Mouse (Mus musculus): ENCODE data around the gene Senp1. TPM values are rescaled to one million over a fixed set of nuclear protein-coding genes. Genes with fewer than 3 reads are reported as not detected.
A peak's percentile ranks its signal among the peaks of the same experiment; 100 is the strongest.

Senp1 gene
- polyA plus RNA-seq, 1 experiment from 2014 or later, result 26.9 TPM

DNA sequence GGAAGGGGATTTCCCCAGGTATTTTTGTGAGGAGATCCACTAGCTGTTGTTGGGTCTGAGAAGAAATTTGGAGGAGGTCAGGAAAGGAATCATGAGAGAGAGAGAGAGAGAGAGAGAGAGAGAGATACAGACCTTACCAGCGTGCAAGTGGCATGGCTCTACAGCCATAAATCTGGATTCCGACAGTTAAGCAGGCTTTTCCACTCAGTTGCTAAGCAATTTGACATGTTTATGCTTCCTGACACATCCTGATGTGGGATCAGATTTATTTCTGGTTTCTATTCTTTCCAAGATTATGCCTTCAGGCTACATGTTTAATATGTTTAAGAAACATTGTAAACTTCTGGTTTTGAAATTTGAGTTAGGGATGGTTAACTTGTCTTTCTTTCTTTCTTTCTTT, 71.7 kb downstream of the Senp1 start:
- Histone ChIP-seq H3K27ac (ENCODE audit: poor library complexity, severe bottlenecking) (no peak overlapping the region), H3K36me3 (no peaks in the 10 kb centered on the region), H3K4me1 (replicated peaks) (peaks cover 21% of the 10 kb centered on the region), H3K4me3 (no peak overlapping the region), H3K4me2 (no peak overlapping the region), H3K27me3 (replicated peaks) (0 out of 2 replicates have a peak, but pooled peaks cover 6% of the 10 kb centered on the region), H3K9ac (no peak overlapping the region), H3K9me3 (replicated peaks) (no peaks in the 10 kb centered on the region)
- no peak for ATAC-seq (ENCODE audit: insufficient number of reproducible peaks, low FRiP score)
- WGBS, result 44% methylated on average over 2 of the region's 2 CpGs

GRCm38 (mm10) chr15:98019047-98019446, 74.5 kb downstream of the Senp1 start:
- no peaks in the 10 kb centered on the region for H3K4me1 ChIP-seq (replicated peaks)
- no peaks in the 10 kb centered on the region for H3K36me3 ChIP-seq
- WGBS, result 57% methylated on average over 3 of the region's 3 CpGs
- no peaks in the 10 kb centered on the region for H3K27me3 ChIP-seq (replicated peaks)
- H3K9ac ChIP-seq, result no peak overlapping the region
- H3K27ac ChIP-seq (ENCODE audit: poor library complexity, severe bottlenecking), result no peak overlapping the region
- no peak overlapping the region for H3K4me2 ChIP-seq
- no peaks in the 10 kb centered on the region for H3K9me3 ChIP-seq (replicated peaks)
- H3K4me3 ChIP-seq, result no peak overlapping the region
- no peak for ATAC-seq (ENCODE audit: insufficient number of reproducible peaks, low FRiP score)

DNA sequence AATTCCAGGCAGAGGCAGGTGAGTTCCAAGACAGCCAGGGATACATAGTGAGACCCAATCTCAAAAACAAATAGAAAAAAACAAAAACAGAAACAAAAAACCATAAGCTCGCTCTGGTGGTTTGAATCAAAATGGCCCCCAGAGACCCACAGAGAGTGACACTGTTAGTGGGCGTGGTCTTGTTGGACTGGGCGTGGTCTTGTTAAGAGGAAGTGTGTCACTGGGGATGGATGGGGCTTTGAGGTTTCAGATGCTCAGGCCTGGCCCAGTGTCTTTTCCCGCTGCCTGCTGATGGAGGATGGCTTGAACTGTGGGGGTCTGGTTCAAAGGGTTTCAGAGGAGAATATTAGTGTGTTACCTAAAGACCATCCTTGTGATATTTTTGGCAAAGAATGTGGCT, 75.6 kb downstream of the Senp1 start:
- Histone ChIP-seq H3K4me2 (no peak overlapping the region), H3K27me3 (replicated peaks) (no peaks in the 10 kb centered on the region), H3K36me3 (no peaks in the 10 kb centered on the region), H3K27ac (ENCODE audit: poor library complexity, severe bottlenecking) (no peak overlapping the region), H3K9me3 (replicated peaks) (no peaks in the 10 kb centered on the region), H3K4me3 (no peak overlapping the region), H3K4me1 (replicated peaks) (no peaks in the 10 kb centered on the region), H3K9ac (no peak overlapping the region)
- WGBS, result 75% methylated on average over 4 of the region's 4 CpGs
- no peak for ATAC-seq (ENCODE audit: insufficient number of reproducible peaks, low FRiP score)

- Histone ChIP-seq H3K36me3 (no peaks in the 10 kb centered on the region), H3K9ac (no peak overlapping the region), H3K27ac (ENCODE audit: poor library complexity, severe bottlenecking) (no peak overlapping the region), H3K27me3 (replicated peaks) (peaks cover 7% of the 10 kb centered on the region), H3K4me1 (replicated peaks) (peaks cover 11% of the 10 kb centered on the region), H3K4me3 (no peak overlapping the region), H3K4me2 (no peak overlapping the region), H3K9me3 (replicated peaks) (no peaks in the 10 kb centered on the region)
- ATAC-seq (ENCODE audit: insufficient number of reproducible peaks, low FRiP score), result no peak
- WGBS, result 67% methylated on average over 6 of the region's 6 CpGs
Observed at GRCm38 (mm10) chr15:98012810-98013209, 80.7 kb downstream of the Senp1 start.

- Histone ChIP-seq H3K27me3 (replicated peaks) (peaks cover 43% of the 10 kb centered on the region), H3K4me3 (peak overlapping the region; percentile 52), H3K27ac (ENCODE audit: poor library complexity, severe bottlenecking) (no peak overlapping the region), H3K9ac (peak overlapping the region; percentile 73), H3K4me2 (peak overlapping the region; percentile 79), H3K9me3 (replicated peaks) (no peaks in the 10 kb centered on the region), H3K36me3 (no peaks in the 10 kb centered on the region), H3K4me1 (replicated peaks) (peaks cover 51% of the 10 kb centered on the region)
- ATAC-seq (ENCODE audit: insufficient number of reproducible peaks, low FRiP score), result no peak
- 14% methylated on average over 11 of the region's 11 CpGs for WGBS
Observed at GRCm38 (mm10) chr15:98005181-98005580, 88.4 kb downstream of the Senp1 start.

DNA sequence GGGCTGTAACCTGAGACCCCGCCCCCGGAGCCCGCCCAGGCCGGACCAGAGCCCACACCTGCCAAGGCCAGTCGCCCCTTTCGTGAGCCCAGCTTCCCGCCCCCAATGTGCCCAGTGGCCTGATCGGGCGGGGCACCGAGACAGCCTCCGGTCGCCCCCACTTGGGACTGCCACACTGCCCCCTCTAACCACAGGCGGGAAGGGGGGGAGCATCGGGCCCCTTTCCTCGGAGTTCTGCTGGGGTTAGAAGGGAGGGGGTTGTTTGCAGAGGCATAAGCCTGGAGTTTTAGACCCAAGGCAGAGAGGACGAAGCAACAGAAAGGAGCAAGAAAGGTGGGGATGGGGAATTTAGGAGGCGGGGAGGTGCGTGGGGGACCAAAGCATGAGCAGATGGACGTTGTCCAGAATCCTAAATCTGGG, 88.8 kb downstream of the Senp1 start:
- peak; percentile 3; the same call in 1 of the 2 replicates for ATAC-seq (ENCODE audit: insufficient number of reproducible peaks, low FRiP score)
- H3K27me3 ChIP-seq (replicated peaks), result peaks cover 47% of the 10 kb centered on the region

DNA sequence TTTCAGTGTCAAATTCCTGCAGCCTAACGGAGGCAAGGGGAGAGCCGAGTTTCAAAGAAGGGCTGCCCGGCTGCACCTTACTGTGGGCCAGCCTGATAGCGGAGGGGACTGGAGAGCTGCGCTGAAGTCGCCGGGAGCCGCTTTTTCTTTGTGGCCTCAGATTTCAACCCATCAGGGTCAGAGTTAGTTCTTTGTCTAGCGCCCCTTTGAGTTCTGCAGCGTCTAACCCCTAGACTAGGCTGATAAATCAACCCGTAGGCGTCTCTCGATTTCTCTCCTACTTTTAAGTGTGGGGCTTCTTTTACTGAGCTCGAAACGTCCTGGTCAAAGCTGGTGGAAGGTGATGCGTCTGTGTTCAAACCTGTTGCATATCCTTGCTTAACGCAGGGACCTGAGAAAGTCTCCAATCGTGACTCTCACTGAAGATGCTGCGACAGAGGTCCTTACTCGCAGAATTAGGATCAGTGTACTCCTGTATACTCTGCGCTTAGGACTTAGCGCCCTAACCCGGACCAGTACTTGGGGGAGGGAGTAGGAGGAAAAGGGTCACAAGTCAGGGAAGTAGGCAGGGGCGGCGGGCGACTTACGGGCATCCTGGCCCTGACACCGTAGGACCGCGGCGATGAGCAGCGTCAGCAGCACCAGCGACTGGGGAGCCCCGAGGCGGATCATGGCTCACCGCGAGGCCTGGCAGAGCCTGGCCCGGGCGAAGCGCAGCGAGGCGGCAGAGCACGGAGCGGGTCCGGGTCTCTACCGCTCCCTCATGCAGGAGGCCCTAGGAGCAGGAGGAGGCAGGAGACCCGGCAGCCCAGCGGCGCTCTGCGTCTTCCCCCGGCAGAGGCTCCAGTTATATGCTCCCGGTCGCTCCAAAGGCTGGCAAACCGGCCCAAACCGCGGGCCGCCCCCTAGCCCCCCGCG, 89.5 kb downstream of the Senp1 start, which contains the start of gene Col2a1:
Gene Col2a1 (minus strand): TSS at position 874 of the 918 bp plus-strand sequence.
- peaks cover 53% of the 10 kb centered on the region for H3K4me1 ChIP-seq (replicated peaks)
- peak within 1 kb of the TSS; percentile 79 for H3K4me2 ChIP-seq
- H3K9ac ChIP-seq, result peak within 1 kb of the TSS; percentile 73
- peaks cover 54% of the 10 kb centered on the region for H3K27me3 ChIP-seq (replicated peaks)
- H3K9me3 ChIP-seq (replicated peaks), result no peaks in the 10 kb centered on the region
- no peak within 1 kb of the TSS for H3K27ac ChIP-seq (ENCODE audit: poor library complexity, severe bottlenecking)
- H3K4me3 ChIP-seq, result peak within 1 kb of the TSS; percentile 52
- under 1% methylated on average over 59 of the region's 59 CpGs for WGBS
- peak; percentile 44; the same call in 1 of the 2 replicates for ATAC-seq (ENCODE audit: insufficient number of reproducible peaks, low FRiP score)
- H3K36me3 ChIP-seq, result no peaks in the 10 kb centered on the region

More for the DNA sequence above, 88.8 kb downstream of the Senp1 start:
- H3K4me2 ChIP-seq, result peak overlapping the region; percentile 79
- no peak overlapping the region for H3K27ac ChIP-seq (ENCODE audit: poor library complexity, severe bottlenecking)
- peak overlapping the region; percentile 52 for H3K4me3 ChIP-seq
- H3K9ac ChIP-seq, result peak overlapping the region; percentile 73
- no peaks in the 10 kb centered on the region for H3K36me3 ChIP-seq
- WGBS, result 2% methylated on average over 19 of the region's 19 CpGs
- peaks cover 55% of the 10 kb centered on the region for H3K4me1 ChIP-seq (replicated peaks)
- H3K9me3 ChIP-seq (replicated peaks), result no peaks in the 10 kb centered on the region

DNA sequence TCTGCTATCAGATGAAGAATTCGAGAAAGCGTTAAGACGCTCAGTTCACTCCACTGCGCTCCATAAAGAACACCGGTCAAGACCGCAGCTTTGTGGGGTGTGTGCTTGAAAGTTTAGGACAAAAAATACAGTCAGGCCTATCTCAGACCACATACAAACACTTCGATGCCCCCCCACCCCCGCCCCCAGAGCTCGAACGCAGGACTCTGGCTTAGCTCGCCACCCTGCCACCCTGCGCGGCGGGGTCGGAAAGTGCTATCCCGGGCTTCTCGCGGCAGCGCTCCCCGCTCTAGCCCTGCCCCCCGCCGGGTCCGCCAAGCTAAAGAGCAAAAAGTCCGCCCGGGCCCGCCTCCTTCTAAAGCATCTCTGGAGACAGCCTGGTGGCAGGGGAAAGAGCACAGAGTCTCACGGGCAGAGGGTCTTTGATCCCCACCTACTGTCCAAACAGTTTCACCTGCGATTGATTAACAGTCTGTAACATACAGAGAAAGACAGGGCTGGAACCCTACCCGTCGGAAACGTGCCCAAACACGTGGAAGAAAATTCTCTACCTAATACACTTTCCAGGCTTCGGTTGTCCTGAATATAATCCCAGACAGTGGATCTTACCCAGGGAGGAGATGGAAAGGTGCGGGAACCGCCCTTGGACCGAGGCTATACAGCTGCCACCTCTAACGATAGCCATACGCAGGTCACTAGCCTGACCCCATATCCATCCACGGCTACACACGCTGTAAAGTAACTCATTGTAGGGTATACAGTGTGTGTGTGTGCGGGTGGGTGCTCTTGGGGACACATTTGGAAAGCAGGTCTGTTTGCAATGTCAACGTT, 90.3 kb downstream of the Senp1 start:
- H3K36me3 ChIP-seq, result no peaks in the 10 kb centered on the region
- H3K4me3 ChIP-seq, result peak overlapping the region; percentile 52
- H3K27ac ChIP-seq (ENCODE audit: poor library complexity, severe bottlenecking), result 0 out of 2 replicates have a peak overlapping the region, but pooled peaks have one; percentile 39
- peaks cover 63% of the 10 kb centered on the region for H3K27me3 ChIP-seq (replicated peaks)
- H3K9ac ChIP-seq, result peak overlapping the region; percentile 73
- ATAC-seq (ENCODE audit: insufficient number of reproducible peaks, low FRiP score), result no peak
- H3K4me2 ChIP-seq, result peak overlapping the region; percentile 79
- H3K9me3 ChIP-seq (replicated peaks), result no peaks in the 10 kb centered on the region
- H3K4me1 ChIP-seq (replicated peaks), result peaks cover 48% of the 10 kb centered on the region
- WGBS, result 1% methylated on average over 42 of the region's 42 CpGs

- Histone ChIP-seq H3K36me3 (no peaks in the 10 kb centered on the region), H3K4me2 (peak overlapping the region; percentile 79), H3K27ac (ENCODE audit: poor library complexity, severe bottlenecking) (peak overlapping the region; percentile 39), H3K27me3 (replicated peaks) (peaks cover 65% of the 10 kb centered on the region), H3K4me1 (replicated peaks) (peaks cover 47% of the 10 kb centered on the region), H3K4me3 (peak overlapping the region; percentile 52), H3K9ac (peak overlapping the region; percentile 73), H3K9me3 (replicated peaks) (no peaks in the 10 kb centered on the region)
- no peak for ATAC-seq (ENCODE audit: insufficient number of reproducible peaks, low FRiP score)
- under 1% methylated on average over 42 of the region's 42 CpGs for WGBS
Observed at GRCm38 (mm10) chr15:98002113-98002990, 91.2 kb downstream of the Senp1 start.

- under 1% methylated on average over 37 of the region's 37 CpGs for WGBS
- H3K9me3 ChIP-seq (replicated peaks), result no peaks in the 10 kb centered on the region
- H3K4me2 ChIP-seq, result peak overlapping the region; percentile 79
- H3K27ac ChIP-seq (ENCODE audit: poor library complexity, severe bottlenecking), result peak overlapping the region; percentile 39
- peak overlapping the region; percentile 73 for H3K9ac ChIP-seq
- ATAC-seq (ENCODE audit: insufficient number of reproducible peaks, low FRiP score), result no peak
- H3K4me1 ChIP-seq (replicated peaks), result peaks cover 47% of the 10 kb centered on the region
- peak overlapping the region; percentile 52 for H3K4me3 ChIP-seq
- H3K36me3 ChIP-seq, result peaks cover under 1% of the 10 kb centered on the region; the same call in 1 of the 2 replicates
- peaks cover 59% of the 10 kb centered on the region for H3K27me3 ChIP-seq (replicated peaks)
Observed at GRCm38 (mm10) chr15:98001321-98002112, 92.0 kb downstream of the Senp1 start.
